Mouse (Mus musculus): ENCODE measurements around the gene Vezt. TPM values are rescaled to one million over a fixed set of nuclear protein-coding genes. Genes with fewer than 3 reads are reported as not detected.

The Vezt gene
- polyA plus RNA-seq, 1 experiment from 2014 or later = 29.3 TPM

DNA sequence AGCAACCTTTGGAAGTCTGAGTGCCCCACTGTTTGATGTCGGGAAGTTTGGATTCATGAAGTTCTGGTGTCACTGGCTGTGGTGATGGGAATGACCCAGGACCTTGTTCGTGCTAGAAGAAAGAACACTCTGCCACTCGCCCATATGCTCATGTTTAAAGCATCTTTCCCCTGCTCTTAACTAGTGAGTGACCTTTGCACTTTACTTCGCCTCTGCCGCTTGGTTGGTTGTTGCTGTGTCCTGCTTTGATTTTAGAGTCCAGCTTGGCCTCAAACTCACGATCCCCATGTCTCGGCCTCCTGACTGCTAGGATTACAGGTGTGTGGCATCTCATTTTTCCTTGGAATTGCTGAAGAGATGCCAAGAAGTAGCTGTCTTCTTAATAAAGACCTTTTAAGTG, 36.0 kb upstream of the Vezt start:
- Histone ChIP-seq H3K36me3 (ENCODE audit: insufficient read depth) (no peaks in the 10 kb centered on the region), H3K4me2 (no peak overlapping the region), H3K27ac (ENCODE audit: low read depth) (no peak overlapping the region), H3K9me3 (ENCODE audit: low read depth, low read length) (no peaks in the 10 kb centered on the region), H3K4me1 (ENCODE audit: insufficient read depth) (no peaks in the 10 kb centered on the region), H3K9ac (no peak overlapping the region), H3K27me3 (ENCODE audit: insufficient read depth, low read length) (no peaks in the 10 kb centered on the region), H3K4me3 (ENCODE audit: low read depth, low read length) (no peak overlapping the region)
- no peak for ATAC-seq (ENCODE audit: insufficient read depth)
- TF ChIP-seq CTCF (IDR thresholded peaks at IDR 0.05; ENCODE audit: low read depth) = no peak
- no peak for DNase-seq
- 72% methylated on average over 7 of the region's 7 CpGs for WGBS

DNA sequence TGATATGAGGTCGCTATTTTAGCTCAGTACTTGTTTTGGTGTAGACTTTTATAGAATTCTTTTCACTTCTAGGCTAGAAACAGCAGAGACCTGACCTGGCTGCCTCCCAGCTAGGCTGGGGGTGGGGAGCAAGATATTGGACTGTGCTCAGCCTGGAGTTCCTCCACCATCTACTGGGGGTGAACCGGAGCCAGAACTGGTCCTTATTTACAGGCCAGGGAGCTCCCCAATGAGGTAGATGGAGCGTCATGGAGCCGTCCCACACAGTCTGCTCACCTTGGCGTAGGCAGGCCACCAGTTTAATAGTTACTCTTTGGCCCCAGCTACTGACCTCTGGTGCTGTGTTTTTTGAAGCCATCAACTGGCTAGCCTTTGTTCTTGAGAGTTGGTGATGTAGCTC, 33.1 kb upstream of the Vezt start:
- Histone ChIP-seq H3K27ac (ENCODE audit: low read depth) (no peak overlapping the region), H3K4me2 (no peak overlapping the region), H3K36me3 (ENCODE audit: insufficient read depth) (no peaks in the 10 kb centered on the region), H3K9ac (no peak overlapping the region), H3K4me3 (ENCODE audit: low read depth, low read length) (no peak overlapping the region), H3K27me3 (ENCODE audit: insufficient read depth, low read length) (no peaks in the 10 kb centered on the region), H3K4me1 (ENCODE audit: insufficient read depth) (no peaks in the 10 kb centered on the region), H3K9me3 (ENCODE audit: low read depth, low read length) (no peaks in the 10 kb centered on the region)
- TF ChIP-seq CTCF (IDR thresholded peaks at IDR 0.05; ENCODE audit: low read depth) = no peak
- DNase-seq (no peak), ATAC-seq (ENCODE audit: insufficient read depth) (no peak)
- WGBS = 78% methylated on average over 5 of the region's 5 CpGs

DNA sequence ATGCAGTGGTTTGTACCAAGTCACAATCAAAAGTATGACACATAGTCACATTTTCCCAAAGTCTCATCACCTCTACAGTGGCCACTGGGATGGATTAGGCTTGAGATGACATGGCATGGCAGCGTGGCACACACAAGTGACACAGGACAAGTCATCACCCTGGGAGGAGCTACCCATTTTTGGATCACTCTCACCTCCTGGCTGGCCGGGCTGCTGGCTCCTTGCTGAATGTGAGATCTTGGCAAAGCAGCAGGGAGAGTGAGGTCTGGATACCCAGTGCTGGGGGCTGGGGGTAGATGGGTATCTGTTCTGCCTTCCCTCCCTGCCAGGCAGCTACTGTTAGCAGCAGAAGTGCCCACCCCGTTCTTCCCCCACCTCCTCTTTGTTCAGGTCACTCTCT, 31.3 kb upstream of the Vezt start:
- TF ChIP-seq CTCF (IDR thresholded peaks at IDR 0.05; ENCODE audit: low read depth) = no peak
- Histone ChIP-seq H3K4me2 (no peak overlapping the region), H3K4me1 (ENCODE audit: insufficient read depth) (no peaks in the 10 kb centered on the region), H3K9ac (no peak overlapping the region), H3K36me3 (ENCODE audit: insufficient read depth) (no peaks in the 10 kb centered on the region), H3K27ac (ENCODE audit: low read depth) (no peak overlapping the region), H3K9me3 (ENCODE audit: low read depth, low read length) (no peaks in the 10 kb centered on the region), H3K4me3 (ENCODE audit: low read depth, low read length) (no peak overlapping the region), H3K27me3 (ENCODE audit: insufficient read depth, low read length) (no peaks in the 10 kb centered on the region)
- no peak for DNase-seq
- ATAC-seq (ENCODE audit: insufficient read depth) = no peak
- WGBS = 70% methylated on average over 3 of the region's 3 CpGs

DNA sequence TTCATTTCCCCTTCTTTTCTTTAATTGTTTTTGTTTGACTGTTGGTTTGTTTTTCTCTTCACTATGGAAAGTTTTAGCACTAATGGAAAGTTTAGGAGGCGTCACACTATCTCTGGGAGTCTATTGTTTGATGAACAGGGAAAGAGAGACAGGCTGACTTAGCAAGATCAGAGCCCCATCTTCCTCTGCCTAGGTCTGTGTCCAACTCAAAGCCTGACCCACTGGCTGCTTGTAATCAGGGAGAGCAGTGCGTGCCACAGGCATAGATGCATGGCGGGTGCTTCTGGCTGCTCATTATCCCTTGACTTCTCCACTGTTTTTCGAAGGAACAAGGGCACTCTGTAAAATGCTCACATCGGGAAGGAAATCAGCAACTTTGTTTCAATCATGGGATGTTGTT, 26.7 kb upstream of the Vezt start:
- no peak for DNase-seq
- H3K27ac ChIP-seq (ENCODE audit: low read depth) = no peak overlapping the region
- TF ChIP-seq CTCF (IDR thresholded peaks at IDR 0.05; ENCODE audit: low read depth) = no peak
- H3K27me3 ChIP-seq (ENCODE audit: insufficient read depth, low read length) = no peaks in the 10 kb centered on the region
- H3K4me3 ChIP-seq (ENCODE audit: low read depth, low read length) = no peak overlapping the region
- no peak overlapping the region for H3K9ac ChIP-seq
- no peaks in the 10 kb centered on the region for H3K4me1 ChIP-seq (ENCODE audit: insufficient read depth)
- 70% methylated on average over 5 of the region's 5 CpGs for WGBS
- no peak for ATAC-seq (ENCODE audit: insufficient read depth)
- no peak overlapping the region for H3K4me2 ChIP-seq
- H3K36me3 ChIP-seq (ENCODE audit: insufficient read depth) = no peaks in the 10 kb centered on the region
- no peaks in the 10 kb centered on the region for H3K9me3 ChIP-seq (ENCODE audit: low read depth, low read length)

DNA sequence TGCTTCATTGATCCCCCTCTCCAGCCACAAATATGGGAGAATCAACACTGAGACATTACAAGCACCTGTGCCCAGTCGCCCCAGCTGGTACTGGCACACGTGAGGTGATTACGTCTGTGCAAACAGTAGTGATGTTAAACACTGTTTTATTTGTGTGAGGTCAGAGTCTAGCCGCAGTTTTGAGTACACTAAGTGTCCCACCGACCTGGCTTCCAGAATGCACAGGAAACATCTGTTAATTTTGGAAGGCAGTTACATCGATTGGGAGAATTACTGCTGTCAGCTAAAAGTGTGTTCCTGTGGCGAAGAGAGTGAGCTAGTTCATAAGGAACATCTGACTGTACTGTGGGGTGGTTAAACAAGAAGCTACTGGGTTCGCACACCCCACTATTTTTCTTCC, 24.6 kb upstream of the Vezt start:
- no peaks in the 10 kb centered on the region for H3K36me3 ChIP-seq (ENCODE audit: insufficient read depth)
- no peaks in the 10 kb centered on the region for H3K9me3 ChIP-seq (ENCODE audit: low read depth, low read length)
- H3K27ac ChIP-seq (ENCODE audit: low read depth) = no peak overlapping the region
- no peak for TF ChIP-seq CTCF (IDR thresholded peaks at IDR 0.05; ENCODE audit: low read depth)
- no peak for DNase-seq
- no peak for ATAC-seq (ENCODE audit: insufficient read depth)
- no peak overlapping the region for H3K4me2 ChIP-seq
- no peaks in the 10 kb centered on the region for H3K4me1 ChIP-seq (ENCODE audit: insufficient read depth)
- 49% methylated on average over 8 of the region's 8 CpGs for WGBS
- H3K9ac ChIP-seq = no peak overlapping the region
- H3K27me3 ChIP-seq (ENCODE audit: insufficient read depth, low read length) = no peaks in the 10 kb centered on the region
- H3K4me3 ChIP-seq (ENCODE audit: low read depth, low read length) = no peak overlapping the region

DNA sequence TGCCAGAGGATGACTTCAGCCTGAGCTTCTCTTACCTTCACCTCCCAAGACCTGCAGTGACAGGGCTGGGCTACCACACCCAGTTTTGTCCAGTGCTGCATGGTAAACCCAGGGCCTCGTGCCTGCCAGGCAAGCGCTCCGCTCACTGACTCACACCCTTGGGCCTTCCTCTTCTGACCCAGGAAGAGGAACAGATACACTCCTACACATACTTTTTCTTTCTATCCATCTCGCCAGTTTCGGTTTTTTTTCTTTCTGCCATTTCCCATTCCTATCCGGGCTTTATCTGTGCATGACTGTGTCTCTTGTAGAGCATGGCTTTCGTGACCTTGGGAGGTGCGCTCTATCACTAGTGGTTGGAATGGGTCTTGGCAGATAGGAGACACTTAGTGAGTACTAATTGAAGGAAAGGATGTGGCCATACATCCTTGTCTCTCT, 24.0 kb upstream of the Vezt start:
- DNase-seq = no peak
- Histone ChIP-seq H3K27ac (ENCODE audit: low read depth) (no peak overlapping the region), H3K4me2 (no peak overlapping the region), H3K9ac (no peak overlapping the region), H3K27me3 (ENCODE audit: insufficient read depth, low read length) (no peaks in the 10 kb centered on the region), H3K36me3 (ENCODE audit: insufficient read depth) (no peaks in the 10 kb centered on the region), H3K4me1 (ENCODE audit: insufficient read depth) (no peaks in the 10 kb centered on the region), H3K4me3 (ENCODE audit: low read depth, low read length) (no peak overlapping the region), H3K9me3 (ENCODE audit: low read depth, low read length) (no peaks in the 10 kb centered on the region)
- WGBS = 88% methylated on average over 8 of the region's 8 CpGs
- no peak for ATAC-seq (ENCODE audit: insufficient read depth)
- no peak for TF ChIP-seq CTCF (IDR thresholded peaks at IDR 0.05; ENCODE audit: low read depth)

DNA sequence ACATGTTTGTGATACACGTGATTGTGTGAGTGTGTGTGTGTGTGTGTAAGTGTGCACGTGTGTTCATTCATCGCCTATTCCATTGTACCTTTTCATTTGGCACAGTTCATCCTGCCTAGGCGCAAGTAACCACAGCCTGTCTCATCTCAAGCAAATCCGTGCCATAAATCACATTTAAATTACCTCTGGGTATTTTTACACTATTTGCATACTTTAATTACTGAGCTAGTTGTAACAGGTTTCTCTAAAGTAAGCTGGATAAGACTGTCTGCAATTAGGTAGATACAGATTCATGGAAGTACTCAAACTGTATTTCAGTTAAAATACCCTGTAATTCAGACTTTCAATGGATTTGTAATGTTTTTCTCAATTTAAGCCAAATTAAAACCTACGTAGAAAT, 20.9 kb upstream of the Vezt start:
- ATAC-seq (ENCODE audit: insufficient read depth) (no peak), DNase-seq (no peak)
- H3K4me1 ChIP-seq (ENCODE audit: insufficient read depth) = no peaks in the 10 kb centered on the region
- H3K27ac ChIP-seq (ENCODE audit: low read depth) = no peak overlapping the region
- no peaks in the 10 kb centered on the region for H3K9me3 ChIP-seq (ENCODE audit: low read depth, low read length)
- no peak overlapping the region for H3K4me2 ChIP-seq
- H3K27me3 ChIP-seq (ENCODE audit: insufficient read depth, low read length) = no peaks in the 10 kb centered on the region
- no peak overlapping the region for H3K4me3 ChIP-seq (ENCODE audit: low read depth, low read length)
- WGBS = 91% methylated on average over 6 of the region's 6 CpGs
- no peak for TF ChIP-seq CTCF (IDR thresholded peaks at IDR 0.05; ENCODE audit: low read depth)
- no peaks in the 10 kb centered on the region for H3K36me3 ChIP-seq (ENCODE audit: insufficient read depth)
- H3K9ac ChIP-seq = no peak overlapping the region

DNA sequence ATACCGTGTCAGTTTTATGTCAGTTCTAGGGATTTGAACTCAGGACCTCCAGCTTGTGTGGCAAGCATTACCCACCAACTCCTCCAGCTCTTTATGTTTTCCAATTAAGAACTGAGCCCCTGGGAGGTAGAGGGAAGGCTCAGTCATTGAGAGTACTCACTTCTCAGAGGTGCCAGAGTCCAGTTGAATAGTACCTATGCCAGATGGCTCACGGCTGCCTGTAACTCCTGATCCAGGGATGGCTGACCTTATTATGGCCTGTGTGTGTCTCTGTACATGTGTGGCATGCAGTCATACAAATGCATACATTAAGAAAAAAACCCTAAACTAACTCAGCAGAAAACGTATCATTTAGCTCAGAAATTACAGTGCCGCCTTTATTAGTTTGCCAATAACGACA, 15.1 kb upstream of the Vezt start:
- WGBS = 93% methylated on average over 5 of the region's 5 CpGs
- Histone ChIP-seq H3K4me1 (ENCODE audit: insufficient read depth) (peaks cover 11% of the 10 kb centered on the region; the same call in 1 of the 2 replicates), H3K36me3 (ENCODE audit: insufficient read depth) (peaks cover under 1% of the 10 kb centered on the region; the same call in 1 of the 2 replicates), H3K9ac (no peak overlapping the region), H3K4me2 (no peak overlapping the region), H3K27ac (ENCODE audit: low read depth) (no peak overlapping the region), H3K4me3 (ENCODE audit: low read depth, low read length) (no peak overlapping the region), H3K9me3 (ENCODE audit: low read depth, low read length) (no peaks in the 10 kb centered on the region), H3K27me3 (ENCODE audit: insufficient read depth, low read length) (no peaks in the 10 kb centered on the region)
- DNase-seq = no peak
- no peak for ATAC-seq (ENCODE audit: insufficient read depth)
- no peak for TF ChIP-seq CTCF (IDR thresholded peaks at IDR 0.05; ENCODE audit: low read depth)
